Mouse (Mus musculus) naive thymus-derived CD4-positive, alpha-beta T cell, adult 5 months (primary cell): ENCODE results near the gene Sva. TPM values are rescaled to one million over a fixed set of nuclear protein-coding genes. Genes with fewer than 3 reads are reported as not detected.

ENCODE experiments used
- polyA plus RNA-seq: library from polyadenylated mRNA; unstranded; fragments of 100-300 nt; shearing (Covaris generic); gene quantifications from one replicate; pipeline ENCODE4 v1.2.1, GENCODE M21; 2017

Sva gene
- not detected for polyA plus RNA-seq

GRCm38 (mm10) chr6:42038094-42038493, at the start of gene Sva:
TSS of gene Sva (plus strand) at chr6:42038394.

Other genes starting within 250 kb of the Sva start
- not detected for gene Pip, start 190.9 kb upstream of the Sva start, polyA plus RNA-seq
- gene Sval2, start 185.4 kb upstream of the Sva start, polyA plus RNA-seq = not detected
- not detected for gene Sval1, start 86.8 kb upstream of the Sva start, polyA plus RNA-seq
- gene Sval3, start 70.3 kb upstream of the Sva start, polyA plus RNA-seq = not detected
- gene Tas2r139, start 102.5 kb downstream of the Sva start, polyA plus RNA-seq = 0.37 TPM
- not detected for gene Tas2r144, start 176.9 kb downstream of the Sva start, polyA plus RNA-seq
- 11.6 TPM for gene Gstk1, start 207.5 kb downstream of the Sva start, polyA plus RNA-seq
- gene Tmem139, start 223.6 kb downstream of the Sva start, polyA plus RNA-seq = not detected
- gene Casp2, start 226.6 kb downstream of the Sva start, polyA plus RNA-seq = 75.7 TPM
- gene Clcn1, start 248.3 kb downstream of the Sva start, polyA plus RNA-seq = not detected